Mouse (Mus musculus) hindlimb bud, embryonic 11.5 days (tissue): ENCODE data around the gene Papln.
A peak's percentile ranks its signal among the peaks of the same experiment; 100 is the strongest.

Experiments
- DNase-seq: peaks from one replicate; pipeline ENCODE4 v3.0.0-alpha.2; 2012; ENCODE audit warnings: low read depth, low spot score; ENCODE audit errors: extremely low spot score

Gene Papln

DNA sequence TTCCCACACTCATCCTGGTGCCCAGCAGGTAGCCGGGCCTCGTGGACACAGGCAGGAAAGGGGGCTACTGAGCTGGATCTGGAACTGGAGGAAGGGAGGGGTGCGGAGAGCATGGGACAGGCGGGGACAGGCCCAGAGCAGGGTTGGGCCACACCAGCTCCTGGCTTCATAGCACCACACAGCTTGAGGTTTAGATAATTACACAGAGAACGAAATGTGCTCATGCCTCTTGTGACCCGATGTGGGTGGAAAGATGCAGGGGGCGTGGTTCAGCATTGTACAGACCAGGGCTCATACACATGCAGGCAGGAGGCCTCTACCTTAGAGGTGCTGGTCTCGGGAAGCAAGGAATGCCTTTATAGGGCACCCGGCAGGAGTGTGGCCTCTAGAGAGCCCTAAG lies 4.4 kb downstream of the Papln start:
- no peak for DNase-seq

DNA sequence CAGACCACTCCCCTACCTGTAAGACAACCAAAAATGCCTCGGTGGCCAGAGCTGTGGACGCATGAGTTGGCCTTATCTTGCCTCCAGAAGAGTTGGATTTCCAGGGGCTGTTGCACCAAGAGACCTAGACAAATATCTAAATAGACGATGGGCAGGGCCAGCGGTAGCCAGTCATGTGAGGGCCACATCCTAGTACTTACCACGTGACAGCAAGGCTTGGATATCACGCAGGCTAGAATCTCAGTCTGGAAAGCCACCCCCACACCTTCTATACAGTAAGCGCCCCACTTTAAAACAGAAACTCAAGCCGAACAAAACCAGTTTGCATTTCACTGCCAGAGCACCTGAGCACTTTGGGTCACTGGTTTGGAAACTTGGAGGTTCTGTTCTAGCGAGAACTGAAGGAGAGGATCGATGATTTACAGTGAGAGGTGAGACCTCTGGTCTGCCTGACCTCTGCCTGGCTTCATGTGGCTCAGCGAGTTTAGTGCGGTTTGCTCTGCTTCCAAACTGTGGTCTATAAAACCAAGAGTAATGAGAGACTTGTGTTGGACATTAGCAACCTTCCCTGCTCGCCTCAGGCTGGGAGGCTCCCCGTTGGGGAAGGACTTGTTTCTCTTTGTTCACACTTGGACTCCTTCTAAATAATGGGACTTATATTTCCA lies 4.9 kb downstream of the Papln start:
- DNase-seq: no peak

DNA sequence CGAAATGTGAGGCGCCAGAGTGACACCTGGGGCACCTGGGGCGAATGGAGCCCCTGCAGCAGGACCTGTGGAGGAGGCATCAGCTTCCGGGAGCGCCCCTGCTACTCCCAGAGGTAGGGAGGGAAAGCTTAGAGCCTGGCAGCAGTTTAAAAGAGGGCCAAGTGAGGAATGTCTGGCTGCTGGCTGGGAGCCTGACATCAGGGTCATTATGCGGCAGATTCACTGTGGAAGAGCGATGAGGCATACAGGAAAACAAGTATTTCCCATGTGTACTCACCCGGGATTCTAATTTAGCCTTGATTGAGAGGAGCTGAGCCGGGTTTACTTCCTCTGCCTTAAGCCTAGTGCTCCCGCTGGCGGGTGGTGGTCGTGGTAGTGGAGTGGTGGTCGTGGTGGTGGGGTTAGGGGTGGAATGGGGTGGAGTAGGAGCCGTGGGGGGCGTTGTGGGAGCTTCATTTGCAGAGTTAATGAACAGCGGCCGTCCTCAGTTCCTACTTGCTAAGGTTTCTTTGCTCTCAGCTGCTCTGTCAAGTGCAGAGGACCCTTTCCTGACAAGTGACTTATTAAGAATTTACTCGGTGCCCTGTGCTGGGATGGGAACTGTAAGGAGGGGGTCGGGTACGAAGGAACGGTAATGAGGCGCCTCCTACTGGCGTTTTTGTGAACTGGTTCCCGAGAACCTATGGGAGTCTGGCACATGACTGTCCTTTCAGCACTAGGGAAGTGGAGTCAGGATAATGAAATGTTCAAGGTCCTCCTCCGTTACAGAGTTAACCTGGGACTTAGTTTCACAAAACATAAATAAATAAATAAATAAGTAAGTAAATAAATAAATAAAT lies 7.2 kb downstream of the Papln start:
- DNase-seq: peak; percentile 75

DNA sequence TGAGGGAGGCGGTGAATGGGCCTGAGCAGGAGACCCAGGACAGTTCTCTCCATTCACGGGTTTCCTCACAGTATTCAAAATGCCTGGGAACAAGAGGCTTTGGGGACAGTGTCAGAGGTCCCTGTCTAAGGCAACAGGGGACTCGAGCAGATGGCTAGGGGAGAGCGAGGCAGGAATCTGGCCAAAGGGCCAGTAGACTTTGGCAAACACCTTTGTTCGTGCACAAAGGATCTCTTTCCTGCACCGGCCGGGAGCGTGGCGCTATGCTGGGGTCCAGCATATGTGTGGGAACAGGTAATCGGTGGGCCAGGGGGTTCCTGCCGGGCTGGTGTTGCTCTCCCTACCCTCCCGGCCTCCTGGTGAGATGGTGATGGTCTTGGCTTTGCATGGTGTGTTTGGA lies 12.2 kb downstream of the Papln start:
- DNase-seq: no peak

DNA sequence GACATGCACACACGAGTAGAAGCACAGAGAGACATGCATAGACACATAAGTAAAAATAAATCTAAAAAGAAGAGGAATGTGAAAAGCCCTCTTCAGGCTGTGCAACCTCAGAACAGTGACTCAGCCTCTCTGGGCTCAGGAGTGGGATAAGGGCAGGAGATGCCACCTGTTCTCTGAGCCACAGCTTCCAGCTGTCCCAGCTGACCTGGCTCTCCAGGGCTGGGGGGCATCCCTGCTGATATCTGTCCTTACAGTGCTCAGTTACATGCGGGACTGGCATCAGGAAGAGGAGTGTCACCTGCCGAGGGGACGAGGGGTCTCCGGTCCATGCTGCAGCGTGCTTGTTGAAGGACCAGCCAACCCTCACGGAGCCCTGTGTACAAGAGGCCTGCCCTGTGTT lies 13.3 kb downstream of the Papln start:
- DNase-seq: no peak

DNA sequence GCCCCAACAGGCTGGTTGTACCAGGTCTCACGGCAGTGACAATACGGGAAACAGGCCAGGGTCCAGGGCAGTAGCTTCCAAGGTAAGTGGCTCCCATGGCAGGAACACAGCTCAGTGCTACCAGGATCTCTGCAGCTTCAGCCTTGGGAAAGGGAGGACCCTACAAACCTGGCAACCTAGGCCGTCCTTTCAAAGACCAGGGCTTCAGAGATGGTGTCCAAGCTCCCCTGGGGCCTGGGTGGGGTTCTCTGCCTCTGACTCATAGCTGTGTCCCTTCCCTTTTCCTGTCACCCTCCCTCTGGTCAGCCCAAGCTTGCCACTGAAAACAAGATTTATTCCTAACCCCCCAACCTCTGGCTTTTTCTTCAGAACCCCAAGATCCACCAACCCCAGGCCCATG lies 16.7 kb downstream of the Papln start:
- DNase-seq: no peak

DNA sequence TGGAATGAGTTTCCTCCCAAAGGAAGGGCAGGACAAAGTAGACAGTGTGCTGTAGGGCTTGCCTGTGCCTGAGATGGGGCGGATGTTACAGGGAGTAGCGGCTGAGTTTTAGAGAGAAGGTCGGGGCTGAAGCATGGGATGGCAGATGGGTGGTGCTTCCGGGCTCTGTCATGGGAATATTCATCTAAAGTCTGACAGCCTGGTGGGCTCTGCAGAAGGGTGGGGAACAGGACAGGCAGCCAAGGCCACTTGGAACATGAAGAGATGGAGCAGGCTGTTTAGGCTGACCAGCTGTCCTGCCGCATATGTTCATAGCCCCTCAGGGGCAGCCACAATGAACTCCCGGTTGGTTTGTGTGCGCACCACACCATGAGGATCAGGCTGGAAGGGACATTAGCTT lies 17.8 kb downstream of the Papln start:
- DNase-seq: no peak

DNA sequence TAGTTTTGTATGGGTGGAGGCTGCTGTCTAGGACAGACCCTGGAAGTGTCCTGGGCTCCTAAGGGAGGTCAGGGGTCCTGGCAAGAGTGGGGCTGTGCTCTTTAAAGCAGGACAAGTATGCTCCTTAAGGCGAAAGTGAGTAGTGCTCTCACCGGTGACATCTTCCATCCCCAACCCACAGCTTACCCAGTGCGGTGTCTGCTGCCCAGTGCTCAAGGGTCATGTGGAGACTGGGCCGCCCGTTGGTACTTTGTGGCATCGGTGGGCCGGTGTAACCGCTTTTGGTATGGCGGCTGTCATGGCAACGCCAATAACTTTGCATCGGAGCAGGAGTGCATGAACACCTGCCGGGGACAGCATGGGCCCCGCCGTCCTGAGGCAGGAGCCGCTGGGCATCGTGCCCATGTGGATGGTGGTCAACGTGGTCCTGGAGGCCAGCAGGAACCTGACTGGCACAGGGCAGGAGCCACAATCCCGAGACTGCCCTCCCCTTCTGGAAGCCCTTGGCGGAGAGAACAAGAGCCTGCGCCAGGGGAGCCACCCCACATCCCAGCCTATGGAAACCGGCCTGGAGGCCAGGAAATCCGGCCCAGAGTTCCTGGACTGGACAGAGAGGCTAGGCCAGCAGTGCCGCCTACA lies 18.3 kb downstream of the Papln start:
- no peak for DNase-seq

DNA sequence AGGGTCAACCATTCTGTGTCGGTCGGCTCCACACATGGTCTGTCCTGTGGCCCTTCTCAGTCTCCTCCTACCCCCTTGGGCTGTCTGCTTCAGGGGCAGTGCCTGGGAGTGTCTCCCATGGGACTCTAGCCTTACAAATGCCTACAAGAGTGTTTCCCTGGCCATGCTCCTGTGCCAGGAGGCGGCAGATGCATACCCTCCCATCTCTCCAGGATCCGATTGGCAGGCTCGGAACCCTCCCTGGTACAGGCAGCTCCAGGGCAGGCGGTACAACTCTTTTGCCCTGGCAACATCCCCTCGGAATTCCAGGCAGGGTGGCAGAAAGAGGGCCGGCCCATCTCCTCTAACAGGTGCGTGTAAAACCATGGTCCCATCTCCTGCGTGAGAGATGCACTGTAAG lies 19.2 kb downstream of the Papln start:
- no peak for DNase-seq

DNA sequence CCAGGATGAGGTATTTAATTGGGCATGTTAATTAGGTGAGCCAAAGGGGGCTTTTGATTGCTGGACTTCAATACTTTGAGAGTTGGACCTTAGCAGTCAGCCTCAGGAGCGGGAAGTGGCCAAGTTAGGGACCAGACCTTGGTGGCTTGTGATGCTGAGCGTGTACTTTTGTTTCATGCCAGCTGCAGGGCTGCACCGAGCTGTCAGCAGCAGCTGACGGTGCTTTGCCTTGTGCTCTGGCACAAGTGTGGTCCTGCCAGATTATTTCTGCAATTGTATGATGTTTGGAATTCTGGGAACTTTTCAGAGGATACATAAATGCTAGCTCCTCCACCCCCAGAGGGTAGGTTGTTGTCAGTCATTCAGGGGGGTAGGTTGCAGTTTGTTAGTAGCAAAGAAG lies 21.9 kb downstream of the Papln start:
- no peak for DNase-seq

DNA sequence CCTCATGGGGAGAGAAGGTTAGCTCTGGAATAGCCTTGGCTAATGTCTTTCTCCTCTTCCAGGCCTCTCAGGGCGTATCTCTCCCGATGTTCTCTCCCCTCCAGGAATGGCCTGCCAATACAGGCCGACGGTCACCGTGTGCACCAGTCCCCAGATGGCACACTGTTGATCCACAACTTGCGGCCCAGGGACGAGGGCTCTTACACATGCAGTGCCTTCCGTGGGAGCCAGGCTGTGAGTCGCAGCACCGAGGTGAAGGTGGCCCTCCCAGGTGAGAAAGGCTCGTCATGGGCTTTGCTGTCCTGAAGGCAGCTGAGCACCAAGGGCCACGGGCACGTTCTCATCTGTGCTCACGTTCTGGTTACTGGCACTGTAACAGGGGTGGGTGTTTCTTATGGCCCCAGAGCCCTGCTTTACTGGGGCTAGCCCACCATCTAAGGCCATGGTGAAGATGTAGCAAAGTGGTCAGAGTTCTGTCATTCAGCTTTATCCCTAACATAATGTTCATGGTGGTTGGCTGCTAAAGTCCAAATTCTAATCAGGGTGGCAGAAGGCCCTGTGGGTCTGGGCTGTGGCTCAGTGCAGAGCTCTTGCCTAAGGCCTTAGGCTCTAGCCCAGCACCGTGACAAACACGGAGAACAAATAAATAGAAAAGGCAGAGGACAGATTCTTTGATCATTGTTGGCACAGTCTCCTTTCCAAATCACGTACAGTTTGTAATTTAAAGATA lies 25.8 kb downstream of the Papln start:
- DNase-seq: no peak

DNA sequence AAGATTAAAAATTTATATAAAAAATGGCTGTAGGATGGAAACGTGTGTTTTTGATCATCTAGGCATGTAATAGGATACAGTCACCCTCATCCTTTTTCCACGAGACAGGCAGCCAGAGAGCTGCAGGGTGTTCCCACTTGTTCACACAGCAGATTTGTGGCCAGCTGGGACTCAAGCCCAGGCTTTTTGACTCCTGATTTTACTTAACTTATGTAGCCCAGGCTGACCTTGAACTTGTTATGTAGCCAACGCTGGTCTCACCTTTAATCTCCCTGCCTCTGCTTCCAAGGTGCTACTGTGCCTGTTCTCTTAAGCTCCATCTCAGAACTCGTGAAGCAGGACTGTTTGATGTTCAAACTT lies 26.3 kb downstream of the Papln start:
- DNase-seq: no peak

DNA sequence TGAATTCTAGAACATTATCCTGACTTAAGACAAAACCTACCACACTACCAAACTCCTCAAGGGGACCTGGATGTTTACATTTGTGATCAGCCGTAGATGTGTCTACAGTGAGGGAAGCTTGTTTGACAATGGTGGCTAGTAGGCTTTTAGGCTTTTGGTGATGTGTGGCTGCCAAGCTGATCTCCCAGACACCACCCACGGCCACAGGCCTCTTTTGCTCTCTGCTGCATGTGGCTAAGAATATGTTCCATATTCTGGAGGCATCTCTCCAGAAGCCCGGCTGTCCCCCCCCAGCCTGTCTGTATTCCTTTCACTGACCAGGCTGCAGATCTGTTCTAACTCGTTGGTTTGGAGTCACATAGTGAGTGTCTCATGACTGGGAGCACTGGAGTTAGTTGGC lies 27.3 kb downstream of the Papln start:
- DNase-seq: no peak

DNA sequence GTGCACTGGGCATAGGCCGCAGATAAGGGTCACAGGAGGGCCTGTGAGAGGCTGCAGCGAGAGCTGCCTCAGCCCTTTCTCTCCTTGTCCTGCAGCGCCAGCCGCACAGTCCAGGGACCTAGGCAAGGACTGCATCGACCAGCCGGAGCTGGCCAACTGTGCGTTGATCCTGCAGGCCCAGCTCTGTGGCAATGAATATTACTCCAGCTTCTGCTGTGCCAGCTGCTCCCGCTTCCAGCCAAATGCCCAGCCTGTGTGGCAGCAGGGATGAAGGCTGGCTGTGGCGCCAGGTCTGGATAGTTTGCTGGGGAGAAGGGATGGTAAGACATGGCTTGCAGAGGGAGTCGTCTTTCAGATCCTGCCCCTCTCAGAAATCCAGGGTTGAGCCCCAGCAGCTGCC lies 28.3 kb downstream of the Papln start:
- no peak for DNase-seq

DNA sequence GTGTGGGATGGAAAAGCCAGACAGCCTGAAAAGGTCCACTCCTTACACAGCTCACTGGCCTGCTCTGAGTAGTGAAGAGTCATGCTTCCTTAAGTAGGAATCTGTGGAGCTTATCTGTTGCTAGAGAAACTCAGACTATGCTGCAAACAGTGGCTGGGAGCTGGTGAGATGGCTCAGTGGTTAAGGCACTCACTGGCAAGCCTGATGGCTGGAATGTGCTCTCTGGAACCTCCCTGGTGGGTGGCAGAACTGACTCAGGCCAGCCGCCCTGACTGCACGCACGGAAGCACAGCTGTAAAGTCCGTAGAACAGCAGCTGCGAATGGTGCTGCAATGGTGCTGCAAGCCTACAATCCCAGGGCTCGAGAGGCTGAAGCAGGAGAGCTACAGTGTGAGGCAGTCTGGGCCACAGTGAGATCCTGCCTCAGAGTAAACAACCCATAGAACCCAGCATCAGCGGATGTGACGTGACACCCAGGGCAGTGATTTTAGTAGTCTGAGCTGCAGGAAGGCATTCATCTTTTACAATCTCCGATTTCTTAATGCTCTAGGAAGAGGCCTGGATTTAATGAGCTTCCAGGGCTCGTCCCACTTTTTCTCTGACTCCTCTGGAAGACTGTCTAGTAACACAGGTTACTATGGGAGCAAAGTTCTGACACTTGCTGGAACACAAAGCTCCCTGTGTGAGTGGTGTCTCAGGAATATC lies 29.4 kb downstream of the Papln start:
- DNase-seq: no peak

DNA sequence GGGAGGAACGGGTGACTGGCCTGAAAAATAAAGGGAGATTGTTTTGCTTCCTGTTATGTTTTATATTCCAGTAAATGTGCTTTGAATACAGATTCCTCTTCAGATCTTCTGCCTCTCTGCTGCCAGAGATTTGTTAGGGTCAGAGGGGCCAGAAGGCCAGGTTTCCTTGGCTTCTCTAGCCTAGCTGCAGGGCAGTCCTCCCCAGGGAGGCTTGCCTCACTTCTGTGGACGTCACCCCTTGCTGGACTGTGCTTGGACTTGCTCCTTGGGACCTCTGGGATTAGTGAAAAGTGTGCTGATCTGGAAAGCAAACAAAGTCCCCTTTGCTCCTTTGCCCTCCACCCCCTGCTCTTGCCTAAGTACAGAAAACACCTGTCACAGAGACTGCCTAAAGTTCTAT lies 31.6 kb downstream of the Papln start:
- no peak for DNase-seq

DNA sequence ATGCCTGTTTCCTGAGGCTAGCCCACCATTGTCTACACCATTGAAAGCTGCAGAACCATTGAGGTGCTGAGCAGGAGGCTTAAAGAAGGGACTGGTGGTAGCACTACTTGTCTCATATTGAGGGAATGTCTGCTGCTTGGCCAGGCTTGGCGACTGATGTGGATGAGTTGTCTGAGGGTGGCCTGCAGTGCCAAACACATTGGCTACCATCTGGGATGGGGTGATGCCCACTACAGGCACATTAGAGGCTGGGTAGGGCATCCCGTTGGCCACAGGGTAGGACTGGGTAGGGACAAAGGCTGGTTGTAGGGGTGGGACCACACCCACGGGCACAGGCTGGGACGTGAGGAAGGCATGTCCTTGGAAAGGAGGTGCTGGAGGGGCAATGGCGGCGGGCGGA lies 32.2 kb downstream of the Papln start:
- no peak for DNase-seq

DNA sequence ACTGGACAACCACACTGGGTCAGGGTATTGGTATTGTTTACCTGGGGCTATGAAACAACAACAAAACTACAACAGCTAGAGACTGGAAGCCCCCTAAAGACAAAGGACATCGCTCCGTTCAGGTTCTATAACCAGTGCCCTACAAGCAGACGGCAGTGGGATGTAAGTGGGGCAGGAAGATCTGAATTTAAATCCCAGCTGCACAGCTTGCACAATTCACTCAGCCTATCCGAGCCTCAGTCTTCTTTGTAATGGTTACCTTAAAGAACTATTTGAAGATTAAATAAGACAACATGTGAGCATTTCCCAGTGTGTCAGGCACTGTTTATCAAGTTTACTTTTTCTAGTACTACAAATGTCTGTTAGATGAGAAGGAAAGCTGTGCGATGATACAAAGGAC lies 34.9 kb downstream of the Papln start:
- no peak for DNase-seq

DNA sequence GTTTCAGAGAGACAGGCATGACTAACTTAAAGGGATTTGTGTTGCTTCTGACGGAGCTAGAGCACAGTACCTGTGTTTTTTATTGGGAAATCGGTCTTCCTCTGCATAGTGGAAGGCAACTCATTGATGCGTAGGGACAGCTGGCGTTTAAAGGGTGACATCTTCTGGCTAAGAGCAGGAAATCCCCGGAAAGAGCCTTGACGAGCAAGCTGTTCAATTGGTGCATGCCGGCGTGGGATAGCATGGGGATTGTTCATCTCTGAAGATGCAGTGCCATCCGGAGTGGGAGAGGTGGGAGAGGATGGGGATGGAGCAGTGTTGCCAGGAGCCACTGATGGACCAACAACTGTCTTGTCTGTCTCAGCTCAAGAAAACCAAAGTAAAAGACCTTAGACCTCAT lies 37.5 kb downstream of the Papln start:
- no peak for DNase-seq

DNA sequence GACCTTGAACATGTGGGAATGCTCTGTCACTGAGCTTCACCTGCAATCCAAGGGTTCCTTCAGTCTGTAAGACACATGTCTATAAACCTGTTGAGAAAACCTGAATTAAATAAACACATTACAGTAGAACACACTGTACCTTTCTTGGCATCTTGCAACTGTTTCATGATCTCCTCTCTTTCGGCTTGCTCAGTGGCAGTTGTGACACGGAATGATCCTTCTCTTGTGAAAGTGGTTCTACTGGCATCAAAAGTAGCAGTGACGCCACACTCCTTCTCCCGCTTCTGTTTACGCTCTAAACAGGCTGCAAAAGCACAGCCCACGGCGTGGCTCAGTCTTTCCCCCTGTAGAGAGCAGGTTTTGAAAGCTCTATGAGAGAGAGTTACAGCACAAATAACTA lies 40.2 kb downstream of the Papln start:
- DNase-seq: no peak

DNA sequence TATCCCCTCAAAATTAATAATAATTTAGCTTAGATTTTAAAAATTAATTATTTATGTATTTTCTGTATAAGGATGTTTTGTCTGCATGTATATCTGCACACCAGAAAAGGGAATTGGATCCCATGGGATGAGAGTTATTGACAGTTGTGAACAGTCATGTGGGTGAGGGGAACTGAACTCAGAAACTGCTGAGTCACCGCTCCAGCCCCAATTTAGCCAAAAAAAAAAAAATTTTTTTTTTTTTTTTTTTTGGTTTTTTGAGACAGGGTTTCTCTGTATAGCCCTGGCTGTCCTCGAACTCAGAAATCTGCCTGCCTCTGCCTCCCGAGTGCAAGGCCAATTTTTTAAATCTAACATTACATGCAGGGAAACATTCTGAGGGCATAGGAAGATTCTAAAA lies 48.5 kb downstream of the Papln start:
- DNase-seq: no peak
